Mouse (Mus musculus): ENCODE data around the gene Riok2. TPM values are rescaled to one million over a fixed set of nuclear protein-coding genes. Genes with fewer than 3 reads are reported as not detected.

Gene Riok2
- polyA plus RNA-seq, 1 experiment from 2014 or later: 33.5 TPM

GRCm38 (mm10) chr17:17408720-17409478 is 34.8 kb downstream of the Riok2 start:
- Histone ChIP-seq H3K4me3 (no peak overlapping the region), H3K9ac (no peak overlapping the region), H3K27ac (no peak overlapping the region; the same call in 1 of the 2 replicates), H3K4me1 (peaks cover 19% of the 10 kb centered on the region; the same call in 1 of the 2 replicates), H3K4me2 (replicated peaks) (no peak overlapping the region), H3K27me3 (no peaks in the 10 kb centered on the region), H3K9me3 (no peaks in the 10 kb centered on the region), H3K36me3 (no peaks in the 10 kb centered on the region)
- peak; percentile 38; the same call in 1 of the 2 replicates for ATAC-seq (ENCODE audit: insufficient number of reproducible peaks, insufficient read depth, low FRiP score, low TSS enrichment)
- WGBS: 57% methylated on average over 6 of the region's 6 CpGs

- WGBS: 15% methylated on average over 2 of the region's 2 CpGs
- Histone ChIP-seq H3K4me2 (replicated peaks) (no peak overlapping the region), H3K9me3 (no peaks in the 10 kb centered on the region), H3K4me1 (peaks cover 19% of the 10 kb centered on the region; the same call in 1 of the 2 replicates), H3K4me3 (no peak overlapping the region), H3K27ac (no peak overlapping the region), H3K27me3 (no peaks in the 10 kb centered on the region), H3K9ac (no peak overlapping the region), H3K36me3 (no peaks in the 10 kb centered on the region)
- no peak for ATAC-seq (ENCODE audit: insufficient number of reproducible peaks, insufficient read depth, low FRiP score, low TSS enrichment)
Measured at GRCm38 (mm10) chr17:17409601-17410000, 35.5 kb downstream of the Riok2 start.

DNA sequence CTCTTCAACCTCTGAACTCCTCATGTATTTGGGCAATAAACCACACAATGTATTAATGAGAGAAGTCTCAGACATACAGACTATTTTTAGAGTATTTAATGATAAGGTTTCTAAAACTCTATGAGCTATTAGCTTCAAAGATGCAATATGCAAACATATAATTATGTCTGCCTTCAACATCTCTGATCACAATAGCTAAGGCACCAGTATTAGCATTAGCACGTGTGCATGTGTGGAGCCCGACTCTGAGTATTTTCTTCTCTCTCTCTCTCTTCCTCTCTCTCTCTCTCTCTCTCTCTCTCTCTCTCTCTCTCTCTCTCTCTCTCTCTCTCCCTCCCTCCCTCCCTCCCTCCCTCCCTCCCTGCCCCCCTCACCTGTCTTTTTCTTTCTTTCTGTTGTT is 37.3 kb downstream of the Riok2 start:
- Histone ChIP-seq H3K4me3 (no peak overlapping the region), H3K9me3 (no peaks in the 10 kb centered on the region), H3K36me3 (no peaks in the 10 kb centered on the region), H3K27ac (no peak overlapping the region), H3K4me1 (peaks cover 9% of the 10 kb centered on the region; the same call in 1 of the 2 replicates), H3K27me3 (no peaks in the 10 kb centered on the region), H3K4me2 (replicated peaks) (no peak overlapping the region), H3K9ac (no peak overlapping the region)
- 68% methylated on average over 2 of the region's 2 CpGs for WGBS
- no peak for ATAC-seq (ENCODE audit: insufficient number of reproducible peaks, insufficient read depth, low FRiP score, low TSS enrichment)

DNA sequence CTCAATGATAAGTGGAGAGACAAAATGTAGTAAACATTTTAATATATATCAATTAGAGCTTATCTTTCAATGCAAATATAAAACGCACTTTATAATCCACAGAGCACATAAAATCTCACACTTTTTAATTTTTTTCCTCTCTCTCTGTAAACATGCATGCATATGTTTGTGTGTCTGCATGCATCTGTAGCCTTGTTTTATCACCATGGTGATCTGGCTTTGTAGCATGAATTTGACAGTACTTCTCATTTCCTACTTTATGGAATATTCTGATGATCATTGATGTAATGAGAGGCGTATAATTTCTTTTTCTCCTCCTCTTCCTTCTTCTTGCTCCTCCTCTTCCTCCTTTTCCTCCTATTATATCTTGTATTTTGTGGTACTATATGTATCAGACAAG is 38.1 kb downstream of the Riok2 start:
- no peak overlapping the region for H3K4me2 ChIP-seq (replicated peaks)
- no peak for ATAC-seq (ENCODE audit: insufficient number of reproducible peaks, insufficient read depth, low FRiP score, low TSS enrichment)
- H3K4me3 ChIP-seq: no peak overlapping the region
- WGBS: 93% methylated on average over 2 of the region's 2 CpGs
- no peak overlapping the region for H3K9ac ChIP-seq
- H3K4me1 ChIP-seq: peaks cover 9% of the 10 kb centered on the region; the same call in 1 of the 2 replicates
- no peak overlapping the region for H3K27ac ChIP-seq
- no peaks in the 10 kb centered on the region for H3K36me3 ChIP-seq
- no peaks in the 10 kb centered on the region for H3K27me3 ChIP-seq
- no peaks in the 10 kb centered on the region for H3K9me3 ChIP-seq

DNA sequence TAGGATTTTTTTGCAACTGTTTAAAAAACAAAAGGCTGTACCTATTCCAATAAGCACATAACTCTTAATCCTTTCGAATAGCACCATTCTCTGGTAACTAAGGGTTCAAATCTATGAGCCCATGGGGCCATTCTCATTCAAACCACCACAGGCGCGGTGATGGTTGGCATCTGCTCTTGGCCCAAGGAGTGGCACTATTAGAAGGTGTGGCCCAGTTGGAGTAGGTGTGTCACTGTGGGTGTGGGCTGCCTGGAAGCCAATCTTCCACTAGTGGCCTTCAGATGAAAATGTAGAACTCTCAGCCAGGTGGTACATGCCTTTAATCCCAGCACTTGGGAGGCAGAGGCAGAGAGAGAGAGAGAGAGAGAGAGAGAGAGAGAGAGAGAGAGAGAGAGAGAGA is 40.1 kb downstream of the Riok2 start:
- Histone ChIP-seq H3K36me3 (no peaks in the 10 kb centered on the region), H3K9me3 (no peaks in the 10 kb centered on the region), H3K9ac (no peak overlapping the region), H3K27ac (no peak overlapping the region), H3K4me3 (no peak overlapping the region), H3K4me1 (0 out of 2 replicates have a peak, but pooled peaks cover 3% of the 10 kb centered on the region), H3K4me2 (replicated peaks) (no peak overlapping the region), H3K27me3 (no peaks in the 10 kb centered on the region)
- ATAC-seq (ENCODE audit: insufficient number of reproducible peaks, insufficient read depth, low FRiP score, low TSS enrichment): no peak
- 94% methylated on average over 3 of the region's 3 CpGs for WGBS

GRCm38 (mm10) chr17:17424609-17425307 is 50.6 kb downstream of the Riok2 start:
- H3K4me3 ChIP-seq: no peak overlapping the region
- WGBS: 24% methylated on average over 4 of the region's 4 CpGs
- no peak overlapping the region for H3K27ac ChIP-seq
- no peaks in the 10 kb centered on the region for H3K36me3 ChIP-seq
- peaks cover 5% of the 10 kb centered on the region; the same call in 1 of the 2 replicates for H3K4me1 ChIP-seq
- no peak for ATAC-seq (ENCODE audit: insufficient number of reproducible peaks, insufficient read depth, low FRiP score, low TSS enrichment)
- no peaks in the 10 kb centered on the region for H3K9me3 ChIP-seq
- H3K4me2 ChIP-seq (replicated peaks): no peak overlapping the region
- no peak overlapping the region for H3K9ac ChIP-seq
- H3K27me3 ChIP-seq: no peaks in the 10 kb centered on the region

- H3K36me3 ChIP-seq: no peaks in the 10 kb centered on the region
- no peak overlapping the region for H3K4me2 ChIP-seq (replicated peaks)
- peaks cover 5% of the 10 kb centered on the region; the same call in 1 of the 2 replicates for H3K4me1 ChIP-seq
- ATAC-seq (ENCODE audit: insufficient number of reproducible peaks, insufficient read depth, low FRiP score, low TSS enrichment): no peak
- H3K4me3 ChIP-seq: no peak overlapping the region
- H3K9me3 ChIP-seq: no peaks in the 10 kb centered on the region
- no peak overlapping the region for H3K9ac ChIP-seq
- H3K27ac ChIP-seq: no peak overlapping the region
- no peaks in the 10 kb centered on the region for H3K27me3 ChIP-seq
- WGBS: 37% methylated on average over 4 of the region's 4 CpGs
Measured at GRCm38 (mm10) chr17:17425308-17425813, 51.3 kb downstream of the Riok2 start.

- H3K4me3 ChIP-seq: no peak overlapping the region
- no peaks in the 10 kb centered on the region for H3K9me3 ChIP-seq
- 15% methylated on average over 3 of the region's 3 CpGs for WGBS
- H3K4me2 ChIP-seq (replicated peaks): no peak overlapping the region
- H3K27me3 ChIP-seq: no peaks in the 10 kb centered on the region
- no peak overlapping the region for H3K27ac ChIP-seq
- H3K36me3 ChIP-seq: no peaks in the 10 kb centered on the region
- peaks cover 5% of the 10 kb centered on the region; the same call in 1 of the 2 replicates for H3K4me1 ChIP-seq
- no peak overlapping the region for H3K9ac ChIP-seq
- ATAC-seq (ENCODE audit: insufficient number of reproducible peaks, insufficient read depth, low FRiP score, low TSS enrichment): peak; percentile 60; the same call in 1 of the 2 replicates
Measured at GRCm38 (mm10) chr17:17425906-17426305, 51.8 kb downstream of the Riok2 start.

GRCm38 (mm10) chr17:17428888-17429287 is 54.8 kb downstream of the Riok2 start:
- ATAC-seq (ENCODE audit: insufficient number of reproducible peaks, insufficient read depth, low FRiP score, low TSS enrichment): no peak
- Histone ChIP-seq H3K36me3 (no peaks in the 10 kb centered on the region), H3K27ac (no peak overlapping the region)

DNA sequence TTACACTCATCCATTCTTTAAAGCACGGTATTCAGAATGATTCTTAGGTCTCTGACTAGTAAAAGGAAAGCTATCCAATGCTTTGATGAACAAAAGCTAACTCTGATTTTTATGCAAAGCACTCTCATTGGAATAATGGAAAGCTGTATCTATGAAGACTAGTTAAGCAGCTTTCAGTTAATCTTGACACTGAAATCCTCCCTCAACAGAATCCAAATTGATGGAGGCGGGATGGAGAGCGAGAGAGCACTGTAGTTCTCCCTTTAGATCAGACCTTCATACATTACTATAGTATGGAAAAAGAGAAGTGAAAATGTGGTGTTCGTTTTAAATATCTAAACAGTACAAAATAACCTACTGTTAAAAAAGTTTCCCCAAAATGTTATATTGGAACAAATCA is 59.6 kb downstream of the Riok2 start:
- 76% methylated on average over 4 of the region's 4 CpGs for WGBS
- Histone ChIP-seq H3K4me1 (peaks cover 5% of the 10 kb centered on the region), H3K36me3 (no peaks in the 10 kb centered on the region), H3K4me2 (replicated peaks) (no peak overlapping the region), H3K27me3 (no peaks in the 10 kb centered on the region), H3K9ac (no peak overlapping the region), H3K9me3 (no peaks in the 10 kb centered on the region), H3K4me3 (no peak overlapping the region), H3K27ac (no peak overlapping the region)
- no peak for ATAC-seq (ENCODE audit: insufficient number of reproducible peaks, insufficient read depth, low FRiP score, low TSS enrichment)

More at GRCm38 (mm10) chr17:17428888-17429287, 54.8 kb downstream of the Riok2 start:
- H3K4me1 ChIP-seq: peaks cover 5% of the 10 kb centered on the region; the same call in 1 of the 2 replicates
- no peaks in the 10 kb centered on the region for H3K27me3 ChIP-seq
- WGBS: 57% methylated on average over 2 of the region's 2 CpGs
- no peaks in the 10 kb centered on the region for H3K9me3 ChIP-seq
- H3K9ac ChIP-seq: no peak overlapping the region
- no peak overlapping the region for H3K4me3 ChIP-seq
- H3K4me2 ChIP-seq (replicated peaks): no peak overlapping the region

DNA sequence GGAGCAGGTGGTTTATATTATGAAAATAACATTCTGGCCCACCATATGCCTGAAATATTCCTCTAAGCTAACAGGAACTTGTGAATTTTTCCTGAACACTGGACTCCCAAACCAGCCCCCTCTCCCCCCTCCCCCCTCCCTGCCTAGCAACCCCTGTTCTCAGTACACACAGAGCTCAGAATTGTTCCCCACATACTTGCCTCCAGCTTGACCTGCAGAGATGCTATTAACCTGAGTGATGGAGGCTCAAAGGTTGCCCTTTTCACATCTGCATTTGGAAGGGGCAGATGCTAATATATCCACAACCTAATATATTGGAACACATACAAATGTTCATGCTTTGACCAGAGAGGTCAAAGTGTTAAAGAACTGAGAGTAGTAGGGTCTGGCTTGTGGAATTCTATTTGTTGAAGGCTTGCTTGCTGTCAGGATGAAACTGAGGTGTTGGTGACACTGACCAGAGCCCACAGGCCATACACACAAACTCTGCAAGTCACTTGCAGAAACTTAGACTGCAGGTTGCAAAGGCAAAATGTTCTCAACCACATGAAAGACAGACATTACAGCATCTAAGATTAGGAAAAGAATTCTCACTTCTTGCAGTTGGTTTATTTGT is 64.6 kb downstream of the Riok2 start:
- peak; percentile 47; the same call in 1 of the 2 replicates for ATAC-seq (ENCODE audit: insufficient number of reproducible peaks, insufficient read depth, low FRiP score, low TSS enrichment)
- Histone ChIP-seq H3K9me3 (no peaks in the 10 kb centered on the region), H3K4me1 (peaks cover 15% of the 10 kb centered on the region), H3K36me3 (no peaks in the 10 kb centered on the region), H3K4me3 (no peak overlapping the region), H3K4me2 (replicated peaks) (no peak overlapping the region), H3K27ac (0 out of 2 replicates have a peak overlapping the region, but pooled peaks have one; percentile 57), H3K9ac (no peak overlapping the region), H3K27me3 (no peaks in the 10 kb centered on the region)

All from embryonic facial prominence, embryonic 12.5 days (tissue).